Mouse (Mus musculus) liver, adult 2 months (tissue): ENCODE measurements around the gene Foxc2. TPM values are rescaled to one million over a fixed set of nuclear protein-coding genes. Genes with fewer than 3 reads are reported as not detected.
A peak's percentile ranks its signal among the peaks of the same experiment; 100 is the strongest.

Source experiments
- DNase-seq: peaks from one replicate; pipeline ENCODE4 v3.0.0-alpha.2; 2011; ENCODE audit warnings: low read depth, low spot score; ENCODE audit errors: extremely low read depth
- H3K27ac ChIP-seq: fragments of 200-500 bp; replicated peaks from 2 replicates; pipeline ENCODE4 v1.5.1; 2012; ENCODE audit warnings: low read depth, mild to moderate bottlenecking, control low read depth, inconsistent platforms, low read length; ENCODE audit not compliant: insufficient read depth
- H3K27me3 ChIP-seq: fragments of 200-500 bp; 2 replicates; pipeline ENCODE4 v1.6.1; 2012; ENCODE audit warnings: mild to moderate bottlenecking, moderate library complexity, low read length, inconsistent platforms; ENCODE audit not compliant: control insufficient read depth, insufficient read depth
- H3K36me3 ChIP-seq: fragments of 200-500 bp; 2 replicates; pipeline ENCODE4 v1.6.1; 2012; ENCODE audit warnings: low read length, inconsistent platforms; ENCODE audit not compliant: control insufficient read depth, insufficient read depth
- H3K4me1 ChIP-seq: fragments of 200-500 bp; 2 replicates; pipeline ENCODE4 v1.6.1; 2011; ENCODE audit warnings: low read length; ENCODE audit not compliant: control insufficient read depth, insufficient read depth
- H3K4me3 ChIP-seq: fragments of 200-500 bp; 2 replicates; pipeline ENCODE4 v1.5.1; 2011; ENCODE audit warnings: low read depth, mild to moderate bottlenecking, control low read depth, low read length, moderate library complexity; ENCODE audit not compliant: insufficient read depth
- H3K79me2 ChIP-seq: fragments of 200-500 bp; 2 replicates; pipeline ENCODE4 v1.6.1; 2012; ENCODE audit warnings: inconsistent platforms, mild to moderate bottlenecking, low read length, moderate library complexity; ENCODE audit not compliant: control insufficient read depth, insufficient read depth
- H3K9ac ChIP-seq: fragments of 200-500 bp; 2 replicates; pipeline ENCODE4 v1.6.1; 2012; ENCODE audit warnings: low read depth, mild to moderate bottlenecking, control low read depth, inconsistent platforms, low read length
- CTCF ChIP-seq: fragments of 200-500 bp; IDR thresholded peaks from 2 replicates; pipeline ENCODE4 v1.5.1; 2011; ENCODE audit warnings: low read depth, low read length, control low read depth
- POLR2A ChIP-seq: fragments of 200-500 bp; IDR thresholded peaks from 2 replicates; pipeline ENCODE4 v1.6.1; 2011; ENCODE audit warnings: low read length, control low read depth; ENCODE audit not compliant: insufficient read depth; ENCODE audit errors: extremely low read depth
- WGBS: fragments of 180-500 bp; shearing (Covaris S2); methylation state at CpG from one replicate; pipeline ENCODE4 v1.1.7; 2018; 5-methylcytosine and 5-hydroxymethylcytosine counted together
- polyA plus RNA-seq: library from polyadenylated mRNA; depleted of rRNA; stranded (reverse); fragments of >200 nt; gene quantifications from 2 replicates; pipeline ENCODE4 v1.2.3, GENCODE M21; 2012; rRNA removed
- total RNA-seq: library from RNA; depleted of rRNA; stranded (reverse); fragments of >200 nt; gene quantifications from 2 replicates; pipeline ENCODE4 v1.2.3, GENCODE M21; 2014; rRNA removed

Foxc2 gene
- total RNA-seq, result 0.07 TPM in 1 of 2 replicates, not detected in the other
- 0.06 and 0.07 TPM in 2 replicates for polyA plus RNA-seq

- Histone ChIP-seq H3K27me3 (peaks cover 33% of the 10 kb centered on the region), H3K4me1 (no peaks in the 10 kb centered on the region), H3K9ac (peak within 1 kb of the TSS; percentile 71), H3K36me3 (no peaks in the 10 kb centered on the region), H3K4me3 (peak within 1 kb of the TSS; percentile 70), H3K79me2 (no peaks in the 10 kb centered on the region), H3K27ac (no peak within 1 kb of the TSS)
- peak; percentile 83 for DNase-seq
- TF ChIP-seq CTCF, result no peak
- TF ChIP-seq POLR2A, result no peak
- WGBS, result under 1% methylated on average over 25 of the region's 25 CpGs
These were observed at the start of gene Foxc2 for GRCm38 (mm10) chr8:121115948-121116347. Gene Foxc2 (plus strand): TSS chr8:121116171.

GRCm38 (mm10) chr8:121071454-121071853 is 44.5 kb upstream of the Foxc2 start:
- no peaks in the 10 kb centered on the region for H3K4me1 ChIP-seq
- no peak overlapping the region for H3K4me3 ChIP-seq
- 0 out of 2 replicates have a peak overlapping the region, but pooled peaks have one; percentile 11 for H3K9ac ChIP-seq
- H3K27ac ChIP-seq, result peak overlapping the region; percentile 55; the same call in 1 of the 2 replicates
- H3K36me3 ChIP-seq, result no peaks in the 10 kb centered on the region
- TF ChIP-seq CTCF, result peak; percentile 14; the same call in 1 of the 2 replicates
- TF ChIP-seq POLR2A, result no peak
- no peak for DNase-seq
- WGBS, result 8% methylated on average over 12 of the region's 12 CpGs
- peaks cover 22% of the 10 kb centered on the region for H3K27me3 ChIP-seq
- no peaks in the 10 kb centered on the region for H3K79me2 ChIP-seq

- Histone ChIP-seq H3K36me3 (no peaks in the 10 kb centered on the region), H3K4me3 (no peak overlapping the region), H3K27ac (no peak overlapping the region), H3K79me2 (no peaks in the 10 kb centered on the region), H3K4me1 (no peaks in the 10 kb centered on the region), H3K9ac (no peak overlapping the region), H3K27me3 (peaks cover 22% of the 10 kb centered on the region)
- TF ChIP-seq POLR2A (no peak), CTCF (no peak)
- no peak for DNase-seq
- 21% methylated on average over 11 of the region's 11 CpGs for WGBS
These were observed 43.4 kb upstream of the Foxc2 start for GRCm38 (mm10) chr8:121072406-121073130.

- no peak for DNase-seq
These were observed 42.5 kb upstream of the Foxc2 start for GRCm38 (mm10) chr8:121073174-121074107.

GRCm38 (mm10) chr8:121074108-121074847 is 41.7 kb upstream of the Foxc2 start:
- Histone ChIP-seq H3K27ac (no peak overlapping the region), H3K36me3 (no peaks in the 10 kb centered on the region), H3K9ac (no peak overlapping the region), H3K4me3 (no peak overlapping the region), H3K4me1 (no peaks in the 10 kb centered on the region), H3K27me3 (peaks cover 22% of the 10 kb centered on the region), H3K79me2 (no peaks in the 10 kb centered on the region)
- WGBS, result 11% methylated on average over 15 of the region's 15 CpGs
- TF ChIP-seq POLR2A, result no peak
- TF ChIP-seq CTCF, result no peak
- no peak for DNase-seq

More at GRCm38 (mm10) chr8:121073174-121074107, 42.5 kb upstream of the Foxc2 start:
- H3K36me3 ChIP-seq, result no peaks in the 10 kb centered on the region
- no peaks in the 10 kb centered on the region for H3K4me1 ChIP-seq
- H3K27ac ChIP-seq, result no peak overlapping the region
- H3K9ac ChIP-seq, result peak overlapping the region; percentile 29; the same call in 1 of the 2 replicates
- TF ChIP-seq CTCF, result no peak
- no peak for TF ChIP-seq POLR2A
- H3K4me3 ChIP-seq, result no peak overlapping the region
- H3K27me3 ChIP-seq, result peaks cover 22% of the 10 kb centered on the region
- no peaks in the 10 kb centered on the region for H3K79me2 ChIP-seq
- 4% methylated on average over 48 of the region's 48 CpGs for WGBS
